Mouse (Mus musculus): ENCODE measurements around the gene Hmgxb4. TPM values are rescaled to one million over a fixed set of nuclear protein-coding genes. Genes with fewer than 3 reads are reported as not detected.

Gene Hmgxb4
- polyA plus RNA-seq, 1 experiment from 2014 or later, result 46.3 TPM

GRCm38 (mm10) chr8:75030453-75031024 is 37.4 kb downstream of the Hmgxb4 start:
- Histone ChIP-seq H3K36me3 (replicated peaks) (peaks cover 64% of the 10 kb centered on the region), H3K27ac (replicated peaks) (no peak overlapping the region), H3K27me3 (replicated peaks; ENCODE audit: low read depth, poor library complexity, severe bottlenecking) (no peaks in the 10 kb centered on the region), H3K4me1 (peaks cover 16% of the 10 kb centered on the region), H3K4me3 (no peak overlapping the region), H3K9me3 (no peaks in the 10 kb centered on the region)
- DNase-seq (ENCODE audit: low spot score), result no peak
- WGBS, result 95% methylated on average over 3 of the region's 3 CpGs

- Histone ChIP-seq H3K27ac (replicated peaks) (peak overlapping the region; percentile 86; the same call in 1 of the 2 replicates), H3K36me3 (replicated peaks) (peaks cover 40% of the 10 kb centered on the region), H3K4me3 (peak overlapping the region; percentile 74), H3K4me1 (peaks cover 16% of the 10 kb centered on the region), H3K9me3 (no peaks in the 10 kb centered on the region), H3K27me3 (replicated peaks; ENCODE audit: low read depth, poor library complexity, severe bottlenecking) (no peaks in the 10 kb centered on the region)
- WGBS, result 74% methylated on average over 5 of the region's 5 CpGs
- DNase-seq (ENCODE audit: low spot score), result no peak
Observed at GRCm38 (mm10) chr8:75032961-75033360, 39.8 kb downstream of the Hmgxb4 start.

- H3K4me1 ChIP-seq, result peaks cover 19% of the 10 kb centered on the region
- under 1% methylated on average over 62 of the region's 62 CpGs for WGBS
- peak; percentile 96 for DNase-seq (ENCODE audit: low spot score)
- no peaks in the 10 kb centered on the region for H3K9me3 ChIP-seq
- H3K4me3 ChIP-seq, result peak within 1 kb of the TSS; percentile 74
- H3K36me3 ChIP-seq (replicated peaks), result peaks cover 33% of the 10 kb centered on the region
- H3K27me3 ChIP-seq (replicated peaks; ENCODE audit: low read depth, poor library complexity, severe bottlenecking), result no peaks in the 10 kb centered on the region
- peak within 1 kb of the TSS; percentile 86 for H3K27ac ChIP-seq (replicated peaks)
Observed at GRCm38 (mm10) chr8:75033511-75034243, 40.5 kb downstream of the Hmgxb4 start, which contains the start of gene Tom1. Gene Tom1, plus strand, starts transcription at chr8:75033705.

- Histone ChIP-seq H3K4me1 (peaks cover 21% of the 10 kb centered on the region), H3K9me3 (no peaks in the 10 kb centered on the region), H3K27ac (replicated peaks) (peak overlapping the region; percentile 86), H3K4me3 (peak overlapping the region; percentile 74), H3K36me3 (replicated peaks) (peaks cover 27% of the 10 kb centered on the region), H3K27me3 (replicated peaks; ENCODE audit: low read depth, poor library complexity, severe bottlenecking) (no peaks in the 10 kb centered on the region)
- 2% methylated on average over 17 of the region's 17 CpGs for WGBS
- no peak for DNase-seq (ENCODE audit: low spot score)
Observed at GRCm38 (mm10) chr8:75034285-75034684, 41.1 kb downstream of the Hmgxb4 start.

- no peak overlapping the region for H3K4me3 ChIP-seq
- H3K27me3 ChIP-seq (replicated peaks; ENCODE audit: low read depth, poor library complexity, severe bottlenecking), result no peaks in the 10 kb centered on the region
- DNase-seq (ENCODE audit: low spot score), result no peak
- H3K27ac ChIP-seq (replicated peaks), result no peak overlapping the region
- peaks cover 21% of the 10 kb centered on the region for H3K4me1 ChIP-seq
- H3K9me3 ChIP-seq, result no peaks in the 10 kb centered on the region
- peaks cover 13% of the 10 kb centered on the region for H3K36me3 ChIP-seq (replicated peaks)
Observed at GRCm38 (mm10) chr8:75035640-75036039, 42.5 kb downstream of the Hmgxb4 start.

- DNase-seq (ENCODE audit: low spot score), result no peak
- Histone ChIP-seq H3K4me1 (peaks cover 14% of the 10 kb centered on the region), H3K27me3 (replicated peaks; ENCODE audit: low read depth, poor library complexity, severe bottlenecking) (no peaks in the 10 kb centered on the region), H3K27ac (replicated peaks) (no peak overlapping the region), H3K9me3 (no peaks in the 10 kb centered on the region), H3K36me3 (replicated peaks) (no peaks in the 10 kb centered on the region), H3K4me3 (no peak overlapping the region)
Observed at GRCm38 (mm10) chr8:75038497-75038896, 45.3 kb downstream of the Hmgxb4 start.

- no peaks in the 10 kb centered on the region for H3K27me3 ChIP-seq (replicated peaks; ENCODE audit: low read depth, poor library complexity, severe bottlenecking)
- no peak for DNase-seq (ENCODE audit: low spot score)
- no peaks in the 10 kb centered on the region for H3K9me3 ChIP-seq
- peaks cover 8% of the 10 kb centered on the region for H3K4me1 ChIP-seq
- H3K36me3 ChIP-seq (replicated peaks), result no peaks in the 10 kb centered on the region
- WGBS, result 85% methylated on average over 1 of the region's 1 CpGs
- H3K4me3 ChIP-seq, result no peak overlapping the region
- no peak overlapping the region for H3K27ac ChIP-seq (replicated peaks)
Observed at GRCm38 (mm10) chr8:75039754-75040153, 46.6 kb downstream of the Hmgxb4 start.

GRCm38 (mm10) chr8:75042171-75042570 is 49.0 kb downstream of the Hmgxb4 start:
- Histone ChIP-seq H3K9me3 (no peaks in the 10 kb centered on the region), H3K27ac (replicated peaks) (no peak overlapping the region), H3K27me3 (replicated peaks; ENCODE audit: low read depth, poor library complexity, severe bottlenecking) (no peaks in the 10 kb centered on the region), H3K4me3 (no peak overlapping the region), H3K36me3 (replicated peaks) (no peaks in the 10 kb centered on the region), H3K4me1 (peaks cover 5% of the 10 kb centered on the region; the same call in 1 of the 2 replicates)
- no peak for DNase-seq (ENCODE audit: low spot score)
- WGBS, result 86% methylated on average over 2 of the region's 2 CpGs

- Histone ChIP-seq H3K4me3 (no peak overlapping the region), H3K4me1 (peaks cover 5% of the 10 kb centered on the region; the same call in 1 of the 2 replicates), H3K9me3 (no peaks in the 10 kb centered on the region), H3K36me3 (replicated peaks) (no peaks in the 10 kb centered on the region), H3K27ac (replicated peaks) (no peak overlapping the region), H3K27me3 (replicated peaks; ENCODE audit: low read depth, poor library complexity, severe bottlenecking) (no peaks in the 10 kb centered on the region)
- DNase-seq (ENCODE audit: low spot score), result no peak
- 91% methylated on average over 1 of the region's 1 CpGs for WGBS
Observed at GRCm38 (mm10) chr8:75042974-75043373, 49.8 kb downstream of the Hmgxb4 start.

- DNase-seq (ENCODE audit: low spot score), result no peak
- 84% methylated on average over 1 of the region's 1 CpGs for WGBS
- no peaks in the 10 kb centered on the region for H3K27me3 ChIP-seq (replicated peaks; ENCODE audit: low read depth, poor library complexity, severe bottlenecking)
- H3K4me3 ChIP-seq, result no peak overlapping the region
- no peaks in the 10 kb centered on the region for H3K9me3 ChIP-seq
- peaks cover 4% of the 10 kb centered on the region; the same call in 1 of the 2 replicates for H3K36me3 ChIP-seq (replicated peaks)
- H3K4me1 ChIP-seq, result no peaks in the 10 kb centered on the region
- H3K27ac ChIP-seq (replicated peaks), result no peak overlapping the region
Observed at GRCm38 (mm10) chr8:75046303-75046702, 53.1 kb downstream of the Hmgxb4 start.

- peaks cover 7% of the 10 kb centered on the region; the same call in 1 of the 2 replicates for H3K36me3 ChIP-seq (replicated peaks)
- no peak for DNase-seq (ENCODE audit: low spot score)
- H3K4me1 ChIP-seq, result no peaks in the 10 kb centered on the region
- H3K27ac ChIP-seq (replicated peaks), result no peak overlapping the region
- H3K27me3 ChIP-seq (replicated peaks; ENCODE audit: low read depth, poor library complexity, severe bottlenecking), result no peaks in the 10 kb centered on the region
- 82% methylated on average over 3 of the region's 3 CpGs for WGBS
- H3K4me3 ChIP-seq, result no peak overlapping the region
- no peaks in the 10 kb centered on the region for H3K9me3 ChIP-seq
Observed at GRCm38 (mm10) chr8:75047784-75048183, 54.6 kb downstream of the Hmgxb4 start.

- Histone ChIP-seq H3K27me3 (replicated peaks; ENCODE audit: low read depth, poor library complexity, severe bottlenecking) (no peaks in the 10 kb centered on the region), H3K4me1 (no peaks in the 10 kb centered on the region), H3K9me3 (no peaks in the 10 kb centered on the region), H3K4me3 (no peak overlapping the region), H3K36me3 (replicated peaks) (peaks cover 25% of the 10 kb centered on the region; the same call in 1 of the 2 replicates), H3K27ac (replicated peaks) (no peak overlapping the region)
- WGBS, result 90% methylated on average over 4 of the region's 4 CpGs
- no peak for DNase-seq (ENCODE audit: low spot score)
Observed at GRCm38 (mm10) chr8:75053342-75053741, 60.2 kb downstream of the Hmgxb4 start.

- Histone ChIP-seq H3K9me3 (no peaks in the 10 kb centered on the region), H3K4me3 (no peak overlapping the region), H3K4me1 (no peaks in the 10 kb centered on the region), H3K27ac (replicated peaks) (no peak overlapping the region), H3K36me3 (replicated peaks) (peaks cover 33% of the 10 kb centered on the region; the same call in 1 of the 2 replicates), H3K27me3 (replicated peaks; ENCODE audit: low read depth, poor library complexity, severe bottlenecking) (no peaks in the 10 kb centered on the region)
- 90% methylated on average over 2 of the region's 2 CpGs for WGBS
- DNase-seq (ENCODE audit: low spot score), result no peak
Observed at GRCm38 (mm10) chr8:75055673-75056072, 62.5 kb downstream of the Hmgxb4 start.

Measured in embryonic facial prominence, embryonic 10.5 days (tissue).